Mouse (Mus musculus): ENCODE measurements around the gene Suox.
"Not testable (repeated sequence)": the region's sequence is repeated elsewhere in the genome, so short reads cannot be mapped to it uniquely, and the experiment has no call there.

The Suox gene

GRCm38 (mm10) chr10:128673763-128674468 is at the start of gene Suox:
Gene Suox, minus strand, starts transcription at chr10:128674073.
- peak; percentile 84 for DNase-seq

- no peak for DNase-seq
Measured at GRCm38 (mm10) chr10:128715559-128716537, 42.0 kb upstream of the Suox start.

DNA sequence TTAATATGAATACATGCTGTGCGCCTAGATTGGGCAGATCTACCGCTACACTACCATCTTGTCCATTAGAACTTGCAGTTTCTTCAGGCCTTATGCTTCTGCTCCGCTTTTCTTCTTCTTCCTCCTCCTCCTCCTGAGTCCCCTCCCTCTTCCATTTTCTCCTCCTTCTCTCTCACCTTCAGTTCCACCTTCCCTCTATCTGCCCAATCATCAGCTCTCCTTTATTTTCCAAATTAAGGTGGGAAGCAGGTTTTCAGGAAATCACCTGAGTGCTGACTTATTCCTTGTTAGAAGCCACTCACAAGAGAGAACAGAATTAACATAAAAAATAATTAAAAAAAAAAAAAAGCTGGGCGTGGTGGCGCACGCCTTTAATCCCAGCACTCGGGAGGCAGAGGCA is 37.4 kb upstream of the Suox start:
- not testable (repeated sequence) for DNase-seq

DNA sequence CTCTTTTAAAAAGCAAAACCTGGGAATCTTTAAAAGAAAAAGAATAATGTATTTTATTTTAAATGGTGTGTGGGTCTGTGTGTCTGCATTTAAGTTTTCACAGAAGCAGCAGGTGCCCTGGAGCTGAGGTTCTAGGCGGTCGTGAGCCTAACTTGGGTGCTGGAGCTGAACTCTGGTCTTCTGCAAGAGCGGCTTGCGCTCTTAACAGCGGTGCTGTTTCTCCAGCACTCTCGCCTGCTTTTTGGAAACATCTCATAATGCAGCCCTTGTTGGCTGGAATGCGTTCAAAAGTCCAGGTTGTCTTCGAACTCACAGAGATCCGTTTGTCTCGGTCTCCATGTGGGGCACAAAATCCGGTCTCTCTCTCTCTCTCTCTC is 31.4 kb upstream of the Suox start:
- DNase-seq: no peak

GRCm38 (mm10) chr10:128704491-128705316 is 30.8 kb upstream of the Suox start, which contains the start of gene Cdk2:
Gene Cdk2, minus strand, starts transcription at chr10:128705031.
- peak; percentile 87 for DNase-seq

- DNase-seq: no peak
Measured at GRCm38 (mm10) chr10:128703895-128704294, 30.0 kb upstream of the Suox start, which contains the start of gene Pmel. Gene Pmel, plus strand, starts transcription at chr10:128704195.

GRCm38 (mm10) chr10:128702328-128703007 is 28.6 kb upstream of the Suox start:
- DNase-seq: no peak

GRCm38 (mm10) chr10:128700712-128701111 is 26.8 kb upstream of the Suox start:
- no peak for DNase-seq

GRCm38 (mm10) chr10:128699611-128700010 is 25.7 kb upstream of the Suox start:
- DNase-seq: no peak

DNA sequence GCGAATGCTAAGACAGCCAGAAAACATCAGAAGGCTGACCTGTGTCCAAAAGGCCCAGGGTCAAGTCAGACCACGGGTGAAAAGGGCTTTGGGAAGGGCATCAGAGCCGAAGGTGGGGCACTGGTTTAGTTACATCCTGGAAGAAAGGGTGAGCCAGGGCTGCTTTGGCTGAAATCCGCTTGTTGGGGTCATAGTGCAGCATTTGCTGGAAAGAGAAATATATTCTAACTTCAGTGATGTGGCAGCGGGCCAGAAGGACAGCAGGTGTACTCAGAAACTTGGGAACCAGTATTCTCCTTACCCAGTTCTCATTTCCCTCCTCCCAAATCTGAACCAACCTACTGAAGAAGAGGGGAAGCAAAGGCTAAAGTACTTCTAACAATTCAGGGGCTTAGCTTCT is 25.1 kb upstream of the Suox start:
- no peak for DNase-seq

GRCm38 (mm10) chr10:128697072-128697725 is 23.3 kb upstream of the Suox start:
- DNase-seq: no peak

GRCm38 (mm10) chr10:128695992-128696807 is 22.3 kb upstream of the Suox start, which contains the start of gene Rab5b:
Gene Rab5b, minus strand, starts transcription at chr10:128696264.
- peak; percentile 100 for DNase-seq

DNA sequence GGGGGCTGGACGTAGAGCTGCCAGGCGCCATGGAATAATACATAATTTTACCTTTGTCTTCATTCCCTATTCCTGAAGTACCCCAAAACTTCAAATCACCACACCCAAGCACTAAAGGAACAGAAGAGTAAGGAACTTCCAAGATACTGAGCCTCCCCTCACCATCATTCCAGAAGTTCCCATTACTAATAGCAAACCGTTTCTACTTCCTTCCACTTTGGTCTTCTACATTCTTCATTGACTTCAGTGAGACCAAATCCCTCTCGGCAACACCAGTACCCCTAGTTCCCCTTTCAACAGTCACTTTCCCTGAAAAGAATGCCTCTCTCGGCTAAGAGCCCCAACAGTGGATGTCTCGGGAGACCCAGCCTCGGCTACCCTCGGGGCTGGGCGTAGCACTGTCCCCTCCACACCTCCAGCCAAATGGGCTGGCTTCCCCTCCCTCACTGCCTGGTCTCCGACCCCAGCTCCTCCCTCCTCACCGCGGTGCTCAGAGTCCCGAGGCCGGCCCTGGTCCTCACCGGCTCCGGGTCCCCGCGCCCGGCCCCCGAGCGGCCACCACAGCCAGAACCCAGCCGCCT is 21.6 kb upstream of the Suox start:
- no peak for DNase-seq

GRCm38 (mm10) chr10:128674469-128675008 is 666 bp upstream of the Suox start:
- no peak for DNase-seq

DNA sequence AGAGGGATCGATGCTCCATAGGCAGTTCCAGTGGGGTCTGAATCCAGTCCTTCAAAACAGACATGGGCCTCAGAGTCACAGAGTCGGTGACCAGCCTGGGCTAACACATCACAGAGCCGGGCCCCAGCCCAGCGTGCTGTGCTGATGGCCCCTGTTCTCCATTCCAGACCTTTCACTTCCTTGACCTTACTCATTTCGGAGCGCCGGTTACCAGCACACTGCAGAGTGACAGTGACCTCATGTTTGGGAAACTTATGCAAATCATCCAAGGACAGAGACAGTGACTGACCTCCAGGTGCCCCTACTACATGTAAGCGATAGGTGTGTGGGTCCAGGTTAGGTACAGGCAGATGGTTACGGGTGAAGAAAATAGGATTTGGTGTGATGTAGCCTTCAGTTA is 2.7 kb downstream of the Suox start:
- DNase-seq: no peak

DNA sequence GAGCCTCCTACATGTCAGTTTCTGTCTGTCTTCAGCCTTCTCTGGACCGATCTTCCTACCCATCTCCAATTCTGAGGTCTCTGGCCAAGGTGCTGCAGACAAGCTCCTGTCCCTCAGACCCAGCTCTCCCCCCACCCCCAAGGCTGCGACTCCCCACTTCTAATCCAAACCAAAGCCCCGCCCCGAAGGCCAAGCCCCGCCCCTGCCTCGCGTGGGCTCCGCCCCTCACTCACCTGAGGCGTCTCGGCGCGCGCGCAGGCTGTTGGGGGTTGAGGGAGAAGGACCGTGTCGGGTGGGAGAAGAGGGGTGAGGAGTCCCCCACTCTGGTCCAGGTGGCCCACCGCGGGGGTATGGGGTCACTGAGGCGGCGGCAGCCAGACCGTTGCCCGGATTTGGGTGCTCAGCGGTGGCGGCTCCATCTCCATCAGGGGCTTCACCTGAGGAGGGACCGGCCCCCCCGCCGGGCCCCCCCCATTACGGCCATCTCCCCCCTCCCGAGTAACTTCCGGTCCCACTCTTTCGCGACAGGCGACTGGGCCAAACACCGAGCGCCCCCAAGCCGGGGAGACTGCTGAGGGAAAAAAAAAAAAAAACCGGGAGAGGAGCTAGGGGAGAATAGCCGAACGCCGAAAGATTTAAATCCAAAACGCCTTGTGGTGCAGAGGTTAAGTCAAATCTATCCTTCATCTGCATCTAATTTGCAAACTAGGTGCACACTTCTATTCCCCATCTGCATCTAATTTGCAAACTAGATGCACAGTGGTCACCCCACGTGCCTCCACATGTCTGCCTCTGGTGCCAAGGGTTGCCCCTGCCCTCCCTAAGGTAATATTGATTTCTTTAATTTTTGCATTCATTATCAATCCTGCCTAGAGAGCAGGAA is 4.8 kb downstream of the Suox start:
- DNase-seq: peak; percentile 47

GRCm38 (mm10) chr10:128665806-128666205 is 8.1 kb downstream of the Suox start:
- DNase-seq: no peak

DNA sequence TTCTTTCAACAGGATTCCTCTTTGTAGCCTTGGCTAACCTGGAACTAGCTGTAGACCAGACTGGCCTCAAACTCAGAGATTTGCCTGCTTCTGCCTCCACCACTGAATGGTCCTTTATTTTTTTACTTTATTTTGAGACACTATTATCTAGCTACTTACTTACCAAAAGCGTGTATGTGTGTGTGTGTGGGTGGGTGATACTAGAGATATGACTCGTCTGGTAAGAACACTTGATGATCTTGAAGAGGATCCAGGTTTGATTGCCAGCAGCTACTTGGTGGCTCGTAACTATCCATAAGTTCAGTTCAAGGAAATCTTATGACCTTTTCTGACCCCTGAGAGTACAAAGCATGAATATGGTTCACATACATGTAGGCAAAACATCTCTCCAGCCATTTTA is 8.6 kb downstream of the Suox start:
- no peak for DNase-seq

- DNase-seq: no peak
Measured at GRCm38 (mm10) chr10:128664808-128665207, 9.1 kb downstream of the Suox start.

Data from layer of hippocampus, adult 9-11 months (tissue).